Mouse (Mus musculus) yolk sac, embryonic 10.5 days (tissue): ENCODE measurements around the gene Sema3d.

Experiments
- DNase-seq: peaks from one replicate; pipeline ENCODE4 v3.0.0-alpha.2; 2017; ENCODE audit warnings: low spot score

Sema3d gene

GRCm38 (mm10) chr5:12499037-12499436, 115.9 kb downstream of the Sema3d start:
- DNase-seq, result no peak

GRCm38 (mm10) chr5:12499791-12500504, 116.8 kb downstream of the Sema3d start:
- DNase-seq, result no peak

GRCm38 (mm10) chr5:12512471-12512870, 129.3 kb downstream of the Sema3d start:
- DNase-seq, result no peak

- DNase-seq, result no peak
These were observed 132.1 kb downstream of the Sema3d start for GRCm38 (mm10) chr5:12515283-12515682.

GRCm38 (mm10) chr5:12525235-12525767, 142.1 kb downstream of the Sema3d start:
- no peak for DNase-seq

- no peak for DNase-seq
These were observed 145.4 kb downstream of the Sema3d start for GRCm38 (mm10) chr5:12528596-12528995.

- no peak for DNase-seq
These were observed 146.6 kb downstream of the Sema3d start for GRCm38 (mm10) chr5:12529771-12530170.

- no peak for DNase-seq
These were observed 158.1 kb downstream of the Sema3d start for GRCm38 (mm10) chr5:12541268-12541667.

- DNase-seq, result no peak
These were observed 166.0 kb downstream of the Sema3d start for GRCm38 (mm10) chr5:12549046-12549669.

GRCm38 (mm10) chr5:12555401-12555800, 172.2 kb downstream of the Sema3d start:
- no peak for DNase-seq

- DNase-seq, result no peak
These were observed 174.7 kb downstream of the Sema3d start for GRCm38 (mm10) chr5:12557889-12558288.

- DNase-seq, result no peak
These were observed 178.6 kb downstream of the Sema3d start for GRCm38 (mm10) chr5:12561740-12562139.

GRCm38 (mm10) chr5:12562204-12562603, 179.0 kb downstream of the Sema3d start:
- no peak for DNase-seq

GRCm38 (mm10) chr5:12563132-12563531, 179.9 kb downstream of the Sema3d start:
- DNase-seq, result no peak

- DNase-seq, result no peak
These were observed 181.5 kb downstream of the Sema3d start for GRCm38 (mm10) chr5:12564602-12565220.

GRCm38 (mm10) chr5:12566568-12566967, 183.4 kb downstream of the Sema3d start:
- no peak for DNase-seq

- DNase-seq, result no peak
These were observed 191.4 kb downstream of the Sema3d start for GRCm38 (mm10) chr5:12574551-12574950.

- DNase-seq, result no peak
These were observed 192.1 kb downstream of the Sema3d start for GRCm38 (mm10) chr5:12575262-12575661.

GRCm38 (mm10) chr5:12579752-12580151, 196.6 kb downstream of the Sema3d start:
- no peak for DNase-seq

- no peak for DNase-seq
These were observed 199.4 kb downstream of the Sema3d start for GRCm38 (mm10) chr5:12582540-12582939.

GRCm38 (mm10) chr5:12583293-12583834, 200.2 kb downstream of the Sema3d start:
- DNase-seq, result no peak

- no peak for DNase-seq
These were observed 201.7 kb downstream of the Sema3d start for GRCm38 (mm10) chr5:12584886-12585285.
